Mouse (Mus musculus): ENCODE results near the gene Kcnk10.
"Not testable (repeated sequence)": the region's sequence is repeated elsewhere in the genome, so short reads cannot be mapped to it uniquely, and the experiment has no call there.

GRCm38 (mm10) chr12:98623266-98623665 is 45.2 kb upstream of the Kcnk10 start:
- TF ChIP-seq HCFC1 (IDR thresholded peaks at IDR 0.05; ENCODE audit: borderline replicate concordance, insufficient read depth, low read length); MAFK (IDR thresholded peaks at IDR 0.05; ENCODE audit: insufficient read depth, low read depth, low read length); CHD2 (IDR thresholded peaks at IDR 0.05; ENCODE audit: low read depth, low read length): not testable (repeated sequence)
